Mouse (Mus musculus) layer of hippocampus, adult 11-12 months (tissue): ENCODE data around the gene Cep170b.

Experiments
- DNase-seq: peaks from one replicate; pipeline ENCODE4 v3.0.0; 2022; ENCODE audit warnings: low spot score

Gene Cep170b

GRCm38 (mm10) chr12:112737081-112737480 lies 16.8 kb downstream of the Cep170b start:
- no peak for DNase-seq

GRCm38 (mm10) chr12:112737761-112738160 lies 17.5 kb downstream of the Cep170b start:
- peak; percentile 72 for DNase-seq

GRCm38 (mm10) chr12:112738281-112739022 lies 18.2 kb downstream of the Cep170b start:
- DNase-seq = no peak

GRCm38 (mm10) chr12:112739023-112739568 lies 18.8 kb downstream of the Cep170b start:
- DNase-seq = no peak

GRCm38 (mm10) chr12:112742768-112743167 lies 22.5 kb downstream of the Cep170b start:
- no peak for DNase-seq

- DNase-seq = peak; percentile 89
These were observed 23.1 kb downstream of the Cep170b start for GRCm38 (mm10) chr12:112743168-112743975.

GRCm38 (mm10) chr12:112744211-112744610 lies 24.0 kb downstream of the Cep170b start:
- no peak for DNase-seq

- no peak for DNase-seq
These were observed 24.8 kb downstream of the Cep170b start for GRCm38 (mm10) chr12:112744891-112745580.

GRCm38 (mm10) chr12:112745716-112746115 lies 25.5 kb downstream of the Cep170b start:
- no peak for DNase-seq

- no peak for DNase-seq
These were observed 26.2 kb downstream of the Cep170b start for GRCm38 (mm10) chr12:112746461-112746807.

GRCm38 (mm10) chr12:112746808-112747605 lies 26.8 kb downstream of the Cep170b start:
- DNase-seq = no peak

GRCm38 (mm10) chr12:112747606-112747970 lies 27.3 kb downstream of the Cep170b start:
- no peak for DNase-seq

- no peak for DNase-seq
These were observed 30.7 kb downstream of the Cep170b start for GRCm38 (mm10) chr12:112750976-112751375.

- no peak for DNase-seq
These were observed 32.1 kb downstream of the Cep170b start for GRCm38 (mm10) chr12:112752399-112752798.

GRCm38 (mm10) chr12:112755900-112756299 lies 35.6 kb downstream of the Cep170b start:
- no peak for DNase-seq

GRCm38 (mm10) chr12:112757896-112758295 lies 37.6 kb downstream of the Cep170b start:
- no peak for DNase-seq

GRCm38 (mm10) chr12:112759471-112759870 lies 39.2 kb downstream of the Cep170b start:
- DNase-seq = no peak

- peak; percentile 45 for DNase-seq
These were observed 40.1 kb downstream of the Cep170b start, which contains the start of gene Pld4 for GRCm38 (mm10) chr12:112760154-112760926. Pld4 (plus strand) TSS chr12:112760655.

GRCm38 (mm10) chr12:112761411-112761810 lies 41.2 kb downstream of the Cep170b start:
- no peak for DNase-seq

- peak; percentile 42 for DNase-seq
These were observed 41.8 kb downstream of the Cep170b start for GRCm38 (mm10) chr12:112762018-112762417.

- DNase-seq = no peak
These were observed 42.9 kb downstream of the Cep170b start for GRCm38 (mm10) chr12:112763176-112763575.
